Mouse (Mus musculus) midbrain, embryonic 10.5 days (tissue): ENCODE results near the gene Grin2d. TPM values are rescaled to one million over a fixed set of nuclear protein-coding genes. Genes with fewer than 3 reads are reported as not detected.

Experiments used
- DNase-seq: peaks from one replicate; pipeline ENCODE4 v3.0.0-alpha.2; 2017; ENCODE audit warnings: low spot score
- H3K27ac ChIP-seq: fragments of 300-500 bp; sonication (generic); replicated peaks from 2 replicates; pipeline ENCODE4 v1.5.1; 2016; ENCODE audit warnings: mild to moderate bottlenecking
- H3K27me3 ChIP-seq: fragments of 300-500 bp; sonication (generic); 2 replicates; pipeline ENCODE4 v1.6.1; 2016; ENCODE audit warnings: low read depth, mild to moderate bottlenecking; ENCODE audit not compliant: poor library complexity, severe bottlenecking
- H3K36me3 ChIP-seq: fragments of 300-500 bp; sonication (generic); 2 replicates; pipeline ENCODE4 v1.6.1; 2016; ENCODE audit warnings: mild to moderate bottlenecking, moderate library complexity
- H3K4me1 ChIP-seq: fragments of 300-500 bp; sonication (generic); 2 replicates; pipeline ENCODE4 v1.6.1; 2016
- H3K4me3 ChIP-seq: fragments of 300-500 bp; sonication (generic); 2 replicates; pipeline ENCODE4 v1.5.1; 2016; ENCODE audit warnings: mild to moderate bottlenecking, moderate library complexity
- H3K9me3 ChIP-seq: fragments of 300-500 bp; sonication (generic); replicated peaks from 2 replicates; pipeline ENCODE4 v1.6.1; 2016; ENCODE audit warnings: mild to moderate bottlenecking
- WGBS: fragments of 180-500 bp; shearing (Covaris S2); methylation state at CpG from one replicate; pipeline ENCODE4 v1.1.7; 2016; 5-methylcytosine and 5-hydroxymethylcytosine counted together
- polyA plus RNA-seq: library from polyadenylated mRNA; unstranded; fragments of >200 nt; fragmentation: Nextera tagmentation; extraction: Ambion mirVana; gene quantifications from 2 replicates; pipeline ENCODE4 v1.2.1, GENCODE M21; 2016

Grin2d gene
- polyA plus RNA-seq, 1 experiment from 2014 or later: 0.16 TPM

- 94% methylated on average over 2 of the region's 2 CpGs for WGBS
- DNase-seq: no peak
- Histone ChIP-seq H3K9me3 (no peaks in the 10 kb centered on the region), H3K27me3 (peaks cover 10% of the 10 kb centered on the region), H3K4me3 (no peak overlapping the region), H3K36me3 (no peaks in the 10 kb centered on the region), H3K4me1 (peaks cover 12% of the 10 kb centered on the region), H3K27ac (no peak overlapping the region)
Measured at GRCm38 (mm10) chr7:45892651-45893050, 14.5 kb upstream of the Grin2d start.

- no peak overlapping the region for H3K27ac ChIP-seq
- peaks cover 36% of the 10 kb centered on the region for H3K36me3 ChIP-seq
- H3K27me3 ChIP-seq: no peaks in the 10 kb centered on the region
- H3K4me3 ChIP-seq: no peak overlapping the region
- H3K4me1 ChIP-seq: no peaks in the 10 kb centered on the region
- 64% methylated on average over 3 of the region's 3 CpGs for WGBS
- no peak for DNase-seq
- H3K9me3 ChIP-seq: no peaks in the 10 kb centered on the region
Measured at GRCm38 (mm10) chr7:45887246-45887645, 9.1 kb upstream of the Grin2d start.

- Histone ChIP-seq H3K4me3 (no peak overlapping the region), H3K36me3 (peaks cover 98% of the 10 kb centered on the region), H3K27ac (no peak overlapping the region), H3K4me1 (no peaks in the 10 kb centered on the region), H3K9me3 (no peaks in the 10 kb centered on the region), H3K27me3 (no peaks in the 10 kb centered on the region)
- DNase-seq: no peak
- WGBS: 93% methylated on average over 2 of the region's 2 CpGs
Measured at GRCm38 (mm10) chr7:45881011-45881410, 2.8 kb upstream of the Grin2d start.

GRCm38 (mm10) chr7:45880531-45880930 lies 2.4 kb upstream of the Grin2d start:
- Histone ChIP-seq H3K4me3 (no peak overlapping the region), H3K9me3 (no peaks in the 10 kb centered on the region), H3K27ac (no peak overlapping the region), H3K36me3 (peaks cover 100% of the 10 kb centered on the region), H3K4me1 (no peaks in the 10 kb centered on the region), H3K27me3 (no peaks in the 10 kb centered on the region)
- WGBS: 95% methylated on average over 4 of the region's 4 CpGs
- DNase-seq: no peak

- Histone ChIP-seq H3K4me1 (peaks cover 20% of the 10 kb centered on the region), H3K4me3 (no peak overlapping the region), H3K27me3 (peaks cover 5% of the 10 kb centered on the region), H3K27ac (no peak overlapping the region), H3K36me3 (peaks cover 80% of the 10 kb centered on the region), H3K9me3 (no peaks in the 10 kb centered on the region)
- DNase-seq: no peak
- 97% methylated on average over 7 of the region's 7 CpGs for WGBS
Measured at GRCm38 (mm10) chr7:45876895-45877294, 1.3 kb downstream of the Grin2d start.

GRCm38 (mm10) chr7:45873061-45873947 lies 4.9 kb downstream of the Grin2d start:
- Histone ChIP-seq H3K9me3 (no peaks in the 10 kb centered on the region), H3K4me1 (peaks cover 48% of the 10 kb centered on the region), H3K36me3 (peaks cover 44% of the 10 kb centered on the region), H3K4me3 (peak overlapping the region; percentile 70), H3K27me3 (peaks cover 41% of the 10 kb centered on the region), H3K27ac (peak overlapping the region; percentile 93)
- peak; percentile 63 for DNase-seq
- 3% methylated on average over 28 of the region's 28 CpGs for WGBS

- Histone ChIP-seq H3K36me3 (peaks cover 37% of the 10 kb centered on the region), H3K4me3 (peak within 1 kb of the TSS; percentile 70), H3K27ac (peak within 1 kb of the TSS; percentile 93), H3K4me1 (peaks cover 55% of the 10 kb centered on the region), H3K9me3 (no peaks in the 10 kb centered on the region), H3K27me3 (peaks cover 48% of the 10 kb centered on the region)
- DNase-seq: peak; percentile 89
- under 1% methylated on average over 18 of the region's 18 CpGs for WGBS
Measured at GRCm38 (mm10) chr7:45872624-45873023, 5.6 kb downstream of the Grin2d start, which contains the start of gene Kdelr1. Kdelr1 (plus strand) TSS chr7:45872772.

GRCm38 (mm10) chr7:45870282-45871058 lies 7.7 kb downstream of the Grin2d start:
- H3K4me1 ChIP-seq: peaks cover 72% of the 10 kb centered on the region
- H3K27ac ChIP-seq: peak overlapping the region; percentile 58
- peaks cover 16% of the 10 kb centered on the region for H3K36me3 ChIP-seq
- H3K9me3 ChIP-seq: no peaks in the 10 kb centered on the region
- DNase-seq: peak; percentile 46
- H3K27me3 ChIP-seq: peaks cover 69% of the 10 kb centered on the region
- 1% methylated on average over 30 of the region's 30 CpGs for WGBS
- peak overlapping the region; percentile 49 for H3K4me3 ChIP-seq

GRCm38 (mm10) chr7:45869787-45870186 lies 8.4 kb downstream of the Grin2d start:
- Histone ChIP-seq H3K27ac (0 out of 2 replicates have a peak overlapping the region, but pooled peaks have one; percentile 24), H3K4me1 (peaks cover 68% of the 10 kb centered on the region), H3K27me3 (peaks cover 76% of the 10 kb centered on the region)

GRCm38 (mm10) chr7:45869107-45869670 lies 9.0 kb downstream of the Grin2d start:
- Histone ChIP-seq H3K27ac (0 out of 2 replicates have a peak overlapping the region, but pooled peaks have one; percentile 24), H3K27me3 (peaks cover 82% of the 10 kb centered on the region), H3K9me3 (no peaks in the 10 kb centered on the region), H3K4me3 (peak overlapping the region; percentile 49), H3K36me3 (peaks cover 4% of the 10 kb centered on the region), H3K4me1 (peaks cover 63% of the 10 kb centered on the region)
- WGBS: 24% methylated on average over 8 of the region's 8 CpGs
- DNase-seq: no peak

More at GRCm38 (mm10) chr7:45869787-45870186, 8.4 kb downstream of the Grin2d start:
- peak; percentile 31 for DNase-seq
- 4% methylated on average over 14 of the region's 14 CpGs for WGBS
- Histone ChIP-seq H3K9me3 (no peaks in the 10 kb centered on the region), H3K36me3 (peaks cover 9% of the 10 kb centered on the region), H3K4me3 (peak overlapping the region; percentile 49)

GRCm38 (mm10) chr7:45867871-45868270 lies 10.3 kb downstream of the Grin2d start:
- 11% methylated on average over 2 of the region's 2 CpGs for WGBS
- Histone ChIP-seq H3K4me1 (peaks cover 52% of the 10 kb centered on the region), H3K27me3 (peaks cover 95% of the 10 kb centered on the region), H3K36me3 (no peaks in the 10 kb centered on the region), H3K9me3 (no peaks in the 10 kb centered on the region), H3K4me3 (peak overlapping the region; percentile 26; the same call in 1 of the 2 replicates), H3K27ac (0 out of 2 replicates have a peak overlapping the region, but pooled peaks have one; percentile 0)
- peak; percentile 44 for DNase-seq
